Mouse (Mus musculus): ENCODE data around the gene Mark1. TPM values are rescaled to one million over a fixed set of nuclear protein-coding genes. Genes with fewer than 3 reads are reported as not detected.
A peak's percentile ranks its signal among the peaks of the same experiment; 100 is the strongest.

Gene Mark1
- total RNA-seq, 2 experiments from 2014 or later, result 0.10 TPM; not detected in 1

DNA sequence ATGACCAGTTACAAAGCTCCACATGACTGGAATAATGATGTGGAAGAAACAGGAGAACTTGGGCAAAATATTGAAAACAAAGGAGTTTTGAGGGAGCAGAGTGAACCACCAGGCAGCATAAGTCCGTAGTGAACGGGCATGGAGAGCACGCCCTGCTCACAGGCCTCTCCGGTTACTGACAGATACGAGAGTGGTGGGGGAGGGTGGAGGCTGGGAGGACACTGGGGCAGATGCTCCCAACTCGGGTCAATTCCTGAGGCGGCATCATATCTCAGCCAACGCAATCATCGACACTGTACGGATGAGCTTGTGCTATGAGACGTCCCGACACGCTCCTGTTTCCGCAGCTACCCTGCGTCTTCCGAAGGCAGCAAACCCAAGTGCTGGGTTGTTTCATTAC lies 102.0 kb downstream of the Mark1 start:
- ATAC-seq (replicated peaks; ENCODE audit: poor library complexity), result no peak

DNA sequence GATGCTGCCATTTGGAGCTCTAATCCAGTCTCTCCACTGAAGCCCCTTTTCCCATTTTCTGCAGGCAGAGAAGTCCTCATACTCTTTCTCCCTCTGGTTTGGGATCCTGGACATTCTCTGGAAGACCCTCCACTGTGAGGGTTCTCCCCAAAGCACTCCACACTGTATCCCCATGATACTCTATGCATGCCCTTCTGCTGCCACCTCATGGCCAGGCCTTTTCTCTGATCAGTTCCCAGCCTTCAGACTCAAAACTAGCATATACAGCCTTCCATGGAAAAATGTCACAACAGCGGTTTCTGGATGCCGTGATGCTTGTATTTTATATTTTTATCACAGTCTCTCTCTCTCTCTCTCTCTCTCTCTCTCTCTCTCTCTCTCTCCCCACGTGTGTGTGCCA lies 107.4 kb downstream of the Mark1 start:
- no peak for ATAC-seq (replicated peaks; ENCODE audit: poor library complexity)

GRCm38 (mm10) chr1:184889454-184889853 lies 109.9 kb downstream of the Mark1 start:
- ATAC-seq (replicated peaks; ENCODE audit: poor library complexity), result 0 out of 2 replicates have a peak, but pooled peaks have one; percentile 11

GRCm38 (mm10) chr1:184886160-184886559 lies 113.2 kb downstream of the Mark1 start:
- ATAC-seq (replicated peaks; ENCODE audit: poor library complexity), result no peak

- peak; percentile 98 for ATAC-seq (replicated peaks; ENCODE audit: poor library complexity)
Measured at GRCm38 (mm10) chr1:184882281-184883268, 116.8 kb downstream of the Mark1 start, which contains the start of gene C130074G19Rik. Gene C130074G19Rik, minus strand, starts transcription at chr1:184883218.

- no peak for ATAC-seq (replicated peaks; ENCODE audit: poor library complexity)
Measured at GRCm38 (mm10) chr1:184881861-184882260, 117.5 kb downstream of the Mark1 start.

GRCm38 (mm10) chr1:184881211-184881610 lies 118.2 kb downstream of the Mark1 start:
- no peak for ATAC-seq (replicated peaks; ENCODE audit: poor library complexity)

GRCm38 (mm10) chr1:184878860-184879259 lies 120.5 kb downstream of the Mark1 start:
- no peak for ATAC-seq (replicated peaks; ENCODE audit: poor library complexity)

DNA sequence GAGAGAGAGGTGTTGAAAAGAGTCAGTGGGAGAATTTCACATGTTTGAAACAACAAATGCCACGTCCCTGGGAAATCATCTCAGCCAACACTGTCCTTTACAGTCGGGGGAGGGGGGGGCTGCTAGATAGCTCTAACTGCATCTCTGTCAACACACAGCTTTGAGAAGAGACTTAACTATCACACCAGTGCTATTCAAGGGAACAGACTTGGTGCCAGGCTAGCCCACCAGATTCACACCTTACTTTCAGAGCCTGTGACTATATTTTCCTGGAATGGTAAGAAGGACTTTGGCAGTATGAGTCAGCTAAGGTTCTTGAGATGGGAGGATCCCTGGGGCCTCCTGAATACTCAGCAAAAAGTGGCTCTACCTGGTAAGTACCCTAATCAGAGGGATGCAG lies 122.1 kb downstream of the Mark1 start:
- ATAC-seq (replicated peaks; ENCODE audit: poor library complexity), result no peak

- ATAC-seq (replicated peaks; ENCODE audit: poor library complexity), result no peak
Measured at GRCm38 (mm10) chr1:184873910-184874309, 125.5 kb downstream of the Mark1 start.

GRCm38 (mm10) chr1:184872069-184872819 lies 127.1 kb downstream of the Mark1 start:
- no peak for ATAC-seq (replicated peaks; ENCODE audit: poor library complexity)

GRCm38 (mm10) chr1:184871506-184871905 lies 127.9 kb downstream of the Mark1 start:
- ATAC-seq (replicated peaks; ENCODE audit: poor library complexity), result no peak

GRCm38 (mm10) chr1:184870646-184871385 lies 128.6 kb downstream of the Mark1 start:
- ATAC-seq (replicated peaks; ENCODE audit: poor library complexity), result no peak

DNA sequence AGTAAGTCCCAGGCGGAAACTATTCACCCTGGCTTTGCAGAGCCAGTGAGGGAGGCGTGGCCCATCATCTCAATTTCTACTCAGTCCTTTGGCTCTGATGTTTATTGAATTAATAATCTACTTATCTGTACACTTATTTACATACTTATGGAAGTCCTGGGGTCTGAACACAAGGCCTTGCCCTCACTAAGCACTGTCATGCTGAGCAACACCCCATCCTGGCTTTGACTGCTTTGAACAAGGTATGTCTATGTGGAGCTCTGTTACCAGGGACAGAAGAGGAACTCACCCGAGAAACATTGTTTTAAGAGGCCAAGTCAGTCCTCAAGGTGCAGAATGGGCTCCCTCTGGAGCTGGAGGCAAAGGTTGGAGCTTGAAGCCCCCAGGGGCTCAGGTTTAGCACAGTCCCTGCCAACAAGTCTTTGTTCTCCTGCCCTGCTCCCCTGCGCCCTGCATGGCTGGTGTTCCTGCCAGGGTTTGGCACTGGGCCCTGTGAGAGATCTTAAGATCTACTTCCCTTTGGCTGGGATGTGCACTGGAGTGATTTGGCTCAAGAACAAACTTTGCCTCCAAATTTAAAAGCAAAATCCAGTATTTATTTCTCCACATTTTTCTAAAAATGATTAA lies 129.3 kb downstream of the Mark1 start:
- no peak for ATAC-seq (replicated peaks; ENCODE audit: poor library complexity)

DNA sequence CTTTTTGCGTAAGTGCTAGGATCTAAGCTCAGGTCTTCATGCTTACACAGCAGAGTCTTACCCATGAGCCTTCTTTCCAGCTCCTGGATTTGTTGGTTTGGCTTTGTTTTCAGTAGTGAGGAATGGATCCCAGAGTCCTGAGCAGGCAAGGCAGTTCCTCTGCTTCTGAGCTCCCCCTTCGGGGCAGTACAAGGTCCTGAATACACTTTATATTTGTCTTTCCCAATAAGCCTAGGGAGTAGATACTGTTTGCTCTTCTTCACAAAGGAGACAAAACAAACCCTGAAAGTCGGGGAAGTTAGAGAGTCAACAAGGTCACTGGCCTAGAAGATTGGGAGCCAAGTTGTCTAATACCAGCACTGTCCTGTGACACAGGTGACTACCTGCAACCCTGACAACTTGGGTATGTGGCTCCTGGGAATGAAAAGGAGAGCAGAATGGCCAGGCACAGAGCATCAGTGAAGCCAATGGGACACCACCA lies 131.7 kb downstream of the Mark1 start:
- ATAC-seq (replicated peaks; ENCODE audit: poor library complexity), result no peak

GRCm38 (mm10) chr1:184864381-184864801 lies 135.0 kb downstream of the Mark1 start:
- no peak for ATAC-seq (replicated peaks; ENCODE audit: poor library complexity)

DNA sequence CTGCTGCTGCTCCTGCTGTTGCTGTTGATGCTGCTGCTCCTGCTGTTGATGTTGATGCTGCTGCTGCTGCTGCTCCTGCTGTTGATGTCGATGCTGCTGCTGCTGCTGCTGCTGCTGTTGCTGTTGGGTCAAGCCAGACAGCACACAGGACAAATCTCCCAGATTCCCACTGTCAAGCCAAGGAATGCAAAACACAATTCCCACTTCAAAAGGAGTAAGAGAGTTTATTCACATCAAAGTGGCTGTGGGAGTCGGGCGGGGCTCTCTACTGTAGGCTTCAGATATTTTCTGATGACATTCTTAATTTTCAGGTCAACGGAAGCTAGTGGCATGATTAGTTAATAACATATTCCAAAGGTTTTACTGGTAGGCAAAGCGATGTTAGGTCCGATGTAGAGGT lies 136.7 kb downstream of the Mark1 start:
- ATAC-seq (replicated peaks; ENCODE audit: poor library complexity), result no peak

DNA sequence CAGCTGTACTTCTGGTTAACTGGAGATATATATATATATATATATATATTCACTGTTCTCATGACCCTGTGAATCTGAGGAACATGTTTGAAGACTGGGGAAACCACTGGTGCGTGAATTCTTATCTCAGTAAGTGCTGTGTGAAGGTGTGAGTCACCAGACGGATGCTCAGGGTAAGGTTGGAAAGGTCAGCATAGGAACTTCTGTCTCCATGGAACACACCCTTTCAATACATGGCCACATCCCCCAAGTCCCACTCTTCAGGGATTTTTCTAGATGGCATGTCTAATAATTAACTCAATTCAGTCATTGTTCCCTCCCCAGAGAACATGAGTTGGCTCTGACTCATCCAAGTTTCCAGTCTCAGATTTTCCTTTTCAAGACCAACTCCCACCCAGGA lies 137.8 kb downstream of the Mark1 start:
- ATAC-seq (replicated peaks; ENCODE audit: poor library complexity), result no peak

GRCm38 (mm10) chr1:184860276-184860675 lies 139.1 kb downstream of the Mark1 start:
- no peak for ATAC-seq (replicated peaks; ENCODE audit: poor library complexity)

GRCm38 (mm10) chr1:184858253-184858652 lies 141.1 kb downstream of the Mark1 start:
- ATAC-seq (replicated peaks; ENCODE audit: poor library complexity), result no peak
